Mouse (Mus musculus) forebrain, embryonic 10.5 days (tissue): ENCODE results near the gene Celf6. TPM values are rescaled to one million over a fixed set of nuclear protein-coding genes. Genes with fewer than 3 reads are reported as not detected.

Experiments
- DNase-seq: peaks from one replicate; pipeline ENCODE4 v3.0.0-alpha.2; 2017; ENCODE audit warnings: low spot score; ENCODE audit errors: extremely low spot score
- H3K27ac ChIP-seq: fragments of 300-500 bp; sonication (generic); 2 replicates; pipeline ENCODE4 v1.5.1; 2016; ENCODE audit warnings: mild to moderate bottlenecking
- H3K27me3 ChIP-seq: fragments of 300-500 bp; sonication (generic); 2 replicates; pipeline ENCODE4 v1.6.1; 2016; ENCODE audit warnings: mild to moderate bottlenecking; ENCODE audit not compliant: poor library complexity, severe bottlenecking
- H3K36me3 ChIP-seq: fragments of 300-500 bp; sonication (generic); replicated peaks from 2 replicates; pipeline ENCODE4 v1.6.1; 2016; ENCODE audit warnings: mild to moderate bottlenecking, moderate library complexity
- H3K4me1 ChIP-seq: fragments of 300-500 bp; sonication (generic); 2 replicates; pipeline ENCODE4 v1.6.1; 2016
- H3K4me3 ChIP-seq: fragments of 300-500 bp; sonication (generic); 2 replicates; pipeline ENCODE4 v1.5.1; 2016; ENCODE audit warnings: mild to moderate bottlenecking, moderate library complexity
- H3K9me3 ChIP-seq: fragments of 300-500 bp; sonication (generic); 2 replicates; pipeline ENCODE4 v1.6.1; 2016; ENCODE audit warnings: mild to moderate bottlenecking, moderate library complexity
- WGBS: fragments of 180-500 bp; shearing (Covaris S2); methylation state at CpG from one replicate; pipeline ENCODE4 v1.1.7; 2016; 5-methylcytosine and 5-hydroxymethylcytosine counted together
- polyA plus RNA-seq: library from polyadenylated mRNA; unstranded; fragments of >200 nt; fragmentation: Nextera tagmentation; extraction: Ambion mirVana; gene quantifications from 2 replicates; pipeline ENCODE4 v1.2.1, GENCODE M21; 2016

Gene Celf6
- polyA plus RNA-seq, 1 experiment from 2014 or later, result 3.1 TPM

DNA sequence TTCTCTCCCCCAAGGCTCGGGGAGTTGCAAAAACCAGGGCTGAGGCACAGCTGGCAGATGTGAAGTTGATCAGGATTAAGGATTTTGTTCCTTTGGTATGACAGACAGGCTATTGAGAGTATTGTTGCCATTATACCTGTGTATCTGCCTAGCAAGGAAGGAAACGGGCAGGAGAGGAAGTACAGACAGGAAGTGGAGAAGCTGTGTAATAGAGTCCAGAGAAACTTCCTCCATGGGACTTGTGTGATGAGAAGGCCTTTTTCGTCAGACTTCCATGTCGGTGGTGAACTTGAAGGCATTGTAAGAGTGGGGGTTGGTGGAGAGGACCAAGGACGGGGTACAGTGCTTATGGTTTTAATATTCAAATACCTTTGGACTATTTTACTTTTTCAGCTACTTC, 26.7 kb upstream of the Celf6 start:
- H3K36me3 ChIP-seq, result peaks cover 23% of the 10 kb centered on the region
- no peaks in the 10 kb centered on the region for H3K9me3 ChIP-seq
- H3K27me3 ChIP-seq, result no peaks in the 10 kb centered on the region
- H3K4me3 ChIP-seq, result no peak overlapping the region
- 84% methylated on average over 5 of the region's 5 CpGs for WGBS
- no peaks in the 10 kb centered on the region for H3K4me1 ChIP-seq
- DNase-seq, result no peak
- no peak overlapping the region for H3K27ac ChIP-seq

DNA sequence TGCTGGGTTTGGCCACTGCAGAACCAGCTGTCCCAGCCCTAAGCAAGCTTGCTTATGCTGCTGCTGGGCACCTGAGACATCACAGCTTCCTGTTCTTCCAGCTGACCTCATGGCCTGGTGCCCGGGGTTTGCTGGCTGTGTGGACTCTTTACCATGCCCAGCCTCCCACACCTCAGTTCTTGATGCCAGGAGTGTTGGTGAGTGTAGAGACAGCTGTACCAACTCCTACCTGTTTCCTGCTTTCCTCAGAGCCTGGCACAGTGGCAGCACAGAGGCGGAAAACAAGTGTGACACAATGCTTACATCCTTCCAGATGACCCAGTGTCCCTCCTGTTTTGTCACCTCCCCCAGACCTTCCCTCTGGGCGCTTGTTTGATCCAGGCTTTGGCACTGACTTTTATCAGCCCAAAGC, 26.1 kb upstream of the Celf6 start:
- H3K9me3 ChIP-seq, result no peaks in the 10 kb centered on the region

DNA sequence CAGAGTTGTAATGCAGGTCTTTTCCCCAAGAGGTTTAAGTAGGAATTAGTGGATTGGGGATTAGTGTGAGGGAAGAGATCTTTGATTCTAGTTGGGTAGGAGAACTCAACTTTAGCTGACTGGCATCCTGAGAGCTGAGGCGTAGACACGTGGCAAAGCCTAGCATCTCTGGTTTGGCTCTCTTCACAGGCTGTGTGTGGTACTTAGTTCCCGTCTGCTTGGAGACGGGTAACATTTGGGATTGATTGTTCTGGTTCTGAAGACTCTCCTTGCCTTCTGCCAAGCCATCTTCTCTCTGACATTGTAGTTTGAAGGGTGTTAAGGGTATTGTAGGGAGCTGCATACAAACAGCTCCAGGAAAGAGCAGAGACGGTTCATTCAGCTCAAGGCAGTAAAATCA, 25.1 kb upstream of the Celf6 start:
- Histone ChIP-seq H3K9me3 (no peaks in the 10 kb centered on the region), H3K27me3 (no peaks in the 10 kb centered on the region), H3K27ac (no peak overlapping the region), H3K4me1 (no peaks in the 10 kb centered on the region), H3K4me3 (no peak overlapping the region), H3K36me3 (peaks cover 36% of the 10 kb centered on the region)
- DNase-seq, result no peak
- 90% methylated on average over 5 of the region's 5 CpGs for WGBS

More for the DNA sequence above, 26.1 kb upstream of the Celf6 start:
- no peaks in the 10 kb centered on the region for H3K4me1 ChIP-seq
- 90% methylated on average over 3 of the region's 3 CpGs for WGBS
- no peak for DNase-seq
- no peak overlapping the region for H3K4me3 ChIP-seq
- H3K27ac ChIP-seq, result no peak overlapping the region
- H3K27me3 ChIP-seq, result no peaks in the 10 kb centered on the region
- H3K36me3 ChIP-seq, result peaks cover 27% of the 10 kb centered on the region

DNA sequence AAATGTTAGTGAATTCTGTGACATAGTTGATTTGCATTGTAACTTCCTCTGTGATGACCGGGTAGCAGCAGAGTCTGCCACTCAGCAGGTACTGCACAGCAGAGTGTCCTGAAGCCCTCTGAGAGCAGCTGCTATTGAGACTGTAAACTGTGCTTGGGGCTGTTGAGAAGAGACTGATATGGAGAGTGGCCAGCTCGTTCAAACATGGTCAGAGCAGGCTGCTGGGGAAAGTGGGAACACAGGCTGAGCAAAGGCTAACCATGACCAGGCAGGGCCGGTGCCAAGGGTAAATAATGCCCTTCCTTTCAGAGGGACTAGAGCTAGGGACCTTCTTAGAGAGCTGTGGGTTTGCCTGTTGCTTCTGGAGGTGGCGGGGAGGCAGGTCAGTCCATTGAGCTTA, 24.0 kb upstream of the Celf6 start:
- H3K36me3 ChIP-seq, result peaks cover 47% of the 10 kb centered on the region
- no peak for DNase-seq
- H3K4me3 ChIP-seq, result no peak overlapping the region
- H3K4me1 ChIP-seq, result no peaks in the 10 kb centered on the region
- H3K9me3 ChIP-seq, result no peaks in the 10 kb centered on the region
- 86% methylated on average over 4 of the region's 4 CpGs for WGBS
- no peak overlapping the region for H3K27ac ChIP-seq
- H3K27me3 ChIP-seq, result no peaks in the 10 kb centered on the region

DNA sequence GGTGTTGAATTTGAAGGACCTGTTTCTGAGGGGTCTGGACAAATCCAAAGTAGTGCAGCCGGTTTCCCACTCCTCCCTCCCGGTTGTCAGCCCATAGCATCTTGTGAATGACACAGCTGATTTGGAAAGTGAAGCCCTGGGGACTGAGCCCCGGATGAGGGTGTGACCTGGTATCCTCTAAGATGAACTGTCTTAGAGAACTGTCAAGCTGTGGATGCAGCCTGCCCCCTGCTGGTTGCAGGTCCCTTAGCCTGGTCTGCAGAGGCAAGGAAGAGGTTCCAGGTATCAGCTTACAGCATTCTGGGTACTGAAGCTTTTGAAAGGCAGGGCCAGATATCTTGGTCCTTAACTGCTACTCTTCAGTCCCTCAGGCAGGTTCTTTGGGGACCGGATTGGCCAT, 12.1 kb upstream of the Celf6 start:
- WGBS, result 31% methylated on average over 4 of the region's 4 CpGs
- H3K4me1 ChIP-seq, result no peaks in the 10 kb centered on the region

DNA sequence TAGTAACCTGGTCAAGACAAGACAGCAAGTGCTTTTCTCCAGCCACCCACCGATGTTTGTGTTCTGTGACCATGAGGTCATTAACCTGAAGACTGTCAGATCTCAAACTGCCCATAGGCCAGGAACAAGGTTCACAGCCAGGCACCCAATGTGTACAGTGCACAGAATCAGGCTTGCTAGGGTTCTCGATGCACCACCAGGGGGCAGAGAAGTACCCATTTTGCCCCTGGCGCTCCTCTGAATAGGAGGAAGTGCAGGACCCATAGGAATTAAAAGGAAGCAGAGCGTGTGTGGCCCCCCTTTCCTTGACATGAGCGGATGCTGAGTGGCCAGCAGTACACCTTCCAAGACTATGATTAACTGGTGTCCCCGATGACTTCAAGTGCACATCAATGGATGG, 10.6 kb upstream of the Celf6 start:
- peak; percentile 44 for DNase-seq
- 35% methylated on average over 6 of the region's 6 CpGs for WGBS
- no peak overlapping the region for H3K27ac ChIP-seq
- H3K4me3 ChIP-seq, result no peak overlapping the region
- peaks cover 33% of the 10 kb centered on the region for H3K36me3 ChIP-seq
- no peaks in the 10 kb centered on the region for H3K9me3 ChIP-seq
- no peaks in the 10 kb centered on the region for H3K4me1 ChIP-seq
- no peaks in the 10 kb centered on the region for H3K27me3 ChIP-seq

More for the DNA sequence above, 12.1 kb upstream of the Celf6 start:
- H3K4me3 ChIP-seq, result no peak overlapping the region
- H3K9me3 ChIP-seq, result no peaks in the 10 kb centered on the region
- DNase-seq, result peak; percentile 55
- H3K27me3 ChIP-seq, result no peaks in the 10 kb centered on the region
- peaks cover 47% of the 10 kb centered on the region for H3K36me3 ChIP-seq
- H3K27ac ChIP-seq, result no peak overlapping the region

DNA sequence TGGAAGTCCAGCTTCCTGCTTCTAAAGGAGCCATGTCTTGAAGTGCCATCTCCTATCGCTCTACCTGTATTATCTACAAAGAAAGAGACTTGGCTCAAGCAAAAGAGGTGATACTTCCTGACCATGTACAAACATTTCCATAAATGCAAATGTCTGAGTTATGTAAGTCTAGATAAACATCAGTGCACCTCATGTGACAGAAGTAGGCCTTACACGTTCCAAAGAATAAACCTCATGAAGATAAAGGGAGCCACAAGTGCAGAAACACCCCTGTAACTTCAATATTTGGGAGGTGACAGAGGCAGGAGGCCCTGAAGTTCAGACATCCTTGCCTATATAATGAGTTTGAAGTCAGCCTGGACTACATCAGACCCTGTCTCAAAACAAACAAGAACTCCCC, 5.9 kb upstream of the Celf6 start:
- DNase-seq, result no peak
- no peaks in the 10 kb centered on the region for H3K36me3 ChIP-seq
- no peaks in the 10 kb centered on the region for H3K4me1 ChIP-seq
- no peak overlapping the region for H3K27ac ChIP-seq
- no peak overlapping the region for H3K4me3 ChIP-seq
- peaks cover 16% of the 10 kb centered on the region for H3K27me3 ChIP-seq
- 85% methylated on average over 2 of the region's 2 CpGs for WGBS
- no peaks in the 10 kb centered on the region for H3K9me3 ChIP-seq

DNA sequence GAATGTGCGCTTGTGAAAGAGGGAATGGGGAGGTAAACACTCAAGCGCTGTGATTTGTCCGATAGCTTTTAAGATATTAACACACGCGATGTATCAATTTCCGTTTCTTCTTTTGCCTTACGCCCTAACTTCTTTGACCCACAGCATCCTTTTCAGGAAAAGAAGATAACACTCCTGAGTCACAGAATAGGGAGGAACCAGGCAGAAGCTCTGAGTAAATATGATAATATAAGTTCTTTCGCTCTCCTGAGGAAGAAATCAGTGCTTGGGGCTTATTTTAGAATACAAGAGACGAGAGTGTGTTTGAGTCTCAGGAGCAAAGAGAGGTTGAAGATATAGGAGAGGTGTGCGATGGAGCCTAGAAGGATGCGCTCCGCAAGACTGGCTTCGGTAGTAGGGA, 316 bp upstream of the Celf6 start:
- no peaks in the 10 kb centered on the region for H3K36me3 ChIP-seq
- H3K4me3 ChIP-seq, result peak overlapping the region; percentile 51
- H3K4me1 ChIP-seq, result peaks cover 21% of the 10 kb centered on the region
- WGBS, result 16% methylated on average over 13 of the region's 13 CpGs
- no peak for DNase-seq
- peaks cover 54% of the 10 kb centered on the region for H3K27me3 ChIP-seq
- H3K9me3 ChIP-seq, result no peaks in the 10 kb centered on the region
- H3K27ac ChIP-seq, result no peak overlapping the region

DNA sequence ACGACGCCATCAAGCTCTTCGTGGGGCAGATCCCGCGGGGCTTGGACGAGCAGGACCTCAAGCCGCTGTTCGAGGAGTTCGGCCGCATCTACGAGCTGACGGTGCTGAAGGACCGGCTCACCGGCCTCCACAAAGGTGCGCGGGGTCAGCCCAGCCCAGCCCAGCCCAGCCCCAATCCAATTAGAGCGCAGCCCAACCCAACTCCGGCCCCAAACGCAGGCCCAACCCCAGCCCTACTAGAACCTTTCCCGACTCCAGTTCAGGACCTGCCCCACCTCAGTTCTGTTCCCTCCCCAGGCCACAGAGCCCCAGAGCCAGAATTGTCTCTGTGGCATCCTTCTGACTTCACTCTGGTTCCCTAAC, 769 bp downstream of the Celf6 start:
- Histone ChIP-seq H3K36me3 (no peaks in the 10 kb centered on the region), H3K27me3 (peaks cover 54% of the 10 kb centered on the region), H3K9me3 (no peaks in the 10 kb centered on the region), H3K4me3 (peak overlapping the region; percentile 51), H3K4me1 (peaks cover 21% of the 10 kb centered on the region), H3K27ac (peak overlapping the region; percentile 54)
- under 1% methylated on average over 20 of the region's 20 CpGs for WGBS
- no peak for DNase-seq

DNA sequence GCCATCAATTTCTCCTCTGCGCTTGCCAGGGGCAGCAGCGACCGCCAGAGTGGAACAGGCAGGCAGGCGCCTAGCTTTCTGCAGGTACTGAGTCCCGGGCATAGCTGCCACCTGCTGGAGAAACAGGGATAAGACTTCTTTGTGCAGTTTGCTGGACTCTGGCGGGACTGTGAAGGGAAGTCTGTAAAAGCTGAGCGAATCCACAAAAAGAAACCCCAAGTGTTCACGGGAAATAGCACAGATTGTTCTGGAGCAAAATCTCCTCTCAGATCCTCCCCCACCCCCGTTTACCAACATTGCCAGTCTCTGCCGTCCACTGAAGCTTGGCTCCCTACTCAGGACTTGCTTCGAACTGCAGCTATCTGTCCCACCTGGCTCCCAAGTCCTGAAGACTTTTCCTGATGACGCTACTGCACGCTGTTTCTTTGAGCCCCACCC, 7.2 kb downstream of the Celf6 start:
- Histone ChIP-seq H3K9me3 (no peaks in the 10 kb centered on the region), H3K36me3 (no peaks in the 10 kb centered on the region), H3K27ac (0 out of 2 replicates have a peak overlapping the region, but pooled peaks have one; percentile 2), H3K4me1 (peaks cover 20% of the 10 kb centered on the region), H3K4me3 (peak overlapping the region; percentile 37), H3K27me3 (peaks cover 44% of the 10 kb centered on the region)
- WGBS, result 7% methylated on average over 13 of the region's 13 CpGs
- DNase-seq, result peak; percentile 78

DNA sequence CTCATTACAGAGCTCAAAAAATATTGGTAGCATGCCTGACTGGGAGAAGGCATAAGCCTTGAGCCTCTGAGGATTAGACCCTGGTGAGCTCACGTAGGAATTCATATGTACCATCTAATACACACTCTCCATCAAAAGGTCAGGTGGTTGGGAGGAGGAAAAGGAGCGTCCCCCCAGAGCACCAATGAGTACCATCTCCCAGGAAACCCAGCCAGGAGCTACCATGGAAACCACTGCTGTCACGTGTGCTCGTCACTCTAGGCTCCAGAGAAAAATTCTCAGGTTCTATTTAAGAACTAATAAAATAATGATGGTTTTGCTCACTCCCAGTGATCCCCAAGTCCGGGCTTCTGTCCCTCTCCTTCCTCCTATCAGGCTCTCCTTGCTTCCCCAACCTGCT, 10.5 kb downstream of the Celf6 start:
- no peak for DNase-seq
- Histone ChIP-seq H3K4me1 (peaks cover 20% of the 10 kb centered on the region), H3K27me3 (peaks cover 30% of the 10 kb centered on the region), H3K27ac (no peak overlapping the region), H3K36me3 (no peaks in the 10 kb centered on the region), H3K9me3 (no peaks in the 10 kb centered on the region), H3K4me3 (no peak overlapping the region)
- 78% methylated on average over 5 of the region's 5 CpGs for WGBS

DNA sequence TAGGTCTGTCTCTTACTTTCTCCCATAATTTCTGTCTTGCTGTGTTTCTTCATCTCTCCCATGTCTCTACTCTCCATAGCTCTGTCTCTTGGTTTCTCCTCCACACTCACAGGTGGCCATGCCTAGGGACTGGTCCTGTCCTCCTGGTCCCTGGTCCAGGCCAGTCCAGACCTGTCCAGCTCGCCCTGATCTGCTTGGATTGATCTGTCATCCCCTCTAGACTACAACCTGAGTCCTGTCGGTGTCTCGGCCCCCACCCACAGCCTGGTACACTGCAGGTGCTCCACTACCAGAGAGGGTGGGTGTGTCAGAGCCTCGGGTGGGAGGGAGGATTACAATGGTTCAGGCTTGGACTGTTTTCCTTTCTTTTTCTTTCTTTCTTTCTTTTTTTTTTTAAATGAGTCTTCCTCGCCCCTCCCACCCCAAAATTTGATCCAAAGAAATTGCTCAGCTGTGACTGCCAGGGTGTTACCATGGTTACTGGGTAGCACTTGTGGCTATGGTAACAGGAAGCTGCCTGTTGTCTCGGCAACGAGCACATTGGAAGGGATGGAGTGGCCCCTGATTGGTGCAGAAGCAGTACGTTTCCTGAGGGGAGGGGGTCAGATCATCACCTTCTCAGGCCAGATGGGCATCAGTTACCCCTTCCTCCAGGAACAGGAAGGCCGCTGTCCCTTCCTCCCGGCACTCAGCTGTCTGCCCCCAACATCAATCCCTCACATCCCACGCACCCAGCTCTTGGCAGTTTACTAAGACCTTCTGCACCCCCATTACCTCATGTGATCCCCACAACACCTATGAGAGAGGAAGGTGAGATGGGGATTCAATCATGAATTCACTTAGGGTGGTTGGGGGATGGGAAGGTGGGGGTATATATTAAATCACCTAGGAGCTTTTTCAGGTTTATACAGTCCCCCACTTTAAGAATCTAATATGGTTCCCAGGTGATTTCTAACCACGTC, 11.3 kb downstream of the Celf6 start:
- WGBS, result 32% methylated on average over 12 of the region's 12 CpGs
- Histone ChIP-seq H3K4me3 (no peak overlapping the region), H3K36me3 (no peaks in the 10 kb centered on the region), H3K4me1 (peaks cover 20% of the 10 kb centered on the region), H3K27me3 (peaks cover 28% of the 10 kb centered on the region), H3K27ac (no peak overlapping the region), H3K9me3 (no peaks in the 10 kb centered on the region)
- DNase-seq, result peak; percentile 27

DNA sequence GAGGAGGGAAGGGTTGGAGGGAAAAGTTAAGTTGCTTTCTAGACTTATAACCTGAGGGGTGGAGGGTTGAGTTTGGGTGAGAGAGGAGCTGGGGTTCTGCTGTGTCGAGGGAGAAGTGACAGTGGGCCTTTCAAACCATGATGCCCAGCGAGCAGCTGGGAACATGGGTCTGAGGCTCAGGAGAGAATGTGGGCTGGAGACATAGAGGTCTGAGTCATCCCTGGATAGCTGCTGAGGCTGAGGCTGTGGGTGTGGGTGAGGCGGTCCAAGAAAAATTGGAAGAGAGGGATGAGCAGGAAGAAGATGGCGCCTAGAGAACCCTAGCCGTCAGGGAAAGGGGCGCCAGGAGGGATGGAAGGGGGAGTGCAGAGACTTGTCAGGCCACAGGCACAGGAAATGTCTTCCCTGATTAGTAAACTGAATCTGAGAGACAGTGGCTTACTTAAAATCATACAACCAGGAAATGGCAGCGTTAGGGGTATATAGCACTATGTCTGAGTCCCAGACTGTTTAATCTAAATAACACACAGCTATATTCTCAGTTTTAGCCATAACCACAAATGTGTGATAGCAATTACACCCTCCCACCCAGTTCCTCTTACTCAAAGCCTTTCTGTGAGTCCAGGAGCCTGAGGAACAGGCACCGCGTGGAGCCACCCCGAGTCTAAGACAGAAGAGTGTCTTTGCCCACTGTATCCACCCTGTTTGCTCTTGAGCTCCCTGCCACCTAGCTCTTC, 12.2 kb downstream of the Celf6 start:
- WGBS, result 91% methylated on average over 10 of the region's 10 CpGs
- Histone ChIP-seq H3K27ac (no peak overlapping the region), H3K27me3 (peaks cover 23% of the 10 kb centered on the region), H3K4me1 (peaks cover 17% of the 10 kb centered on the region), H3K4me3 (no peak overlapping the region), H3K36me3 (no peaks in the 10 kb centered on the region), H3K9me3 (no peaks in the 10 kb centered on the region)
- DNase-seq, result no peak
